Mouse (Mus musculus) midbrain, embryonic 12.5 days (tissue): ENCODE measurements around the gene Klhl29. TPM values are rescaled to one million over a fixed set of nuclear protein-coding genes. Genes with fewer than 3 reads are reported as not detected.

Source experiments
- ATAC-seq: fragments of 200-750 bp; cut with Nextera tagmentation; 2 replicates; pipeline ENCODE4 v1.8.0; 2017; ENCODE audit warnings: low read depth, moderate TSS enrichment, moderate library complexity; ENCODE audit not compliant: low FRiP score
- H3K27ac ChIP-seq: fragments of 300-500 bp; sonication (generic); replicated peaks from 2 replicates; pipeline ENCODE4 v1.5.1; 2016; ENCODE audit warnings: mild to moderate bottlenecking
- H3K27me3 ChIP-seq: fragments of 300-500 bp; sonication (generic); 2 replicates; pipeline ENCODE4 v1.6.1; 2016; ENCODE audit warnings: mild to moderate bottlenecking
- H3K36me3 ChIP-seq: fragments of 300-500 bp; sonication (generic); 2 replicates; pipeline ENCODE4 v1.6.1; 2016
- H3K4me1 ChIP-seq: fragments of 300-500 bp; sonication (generic); 2 replicates; pipeline ENCODE4 v1.6.1; 2016
- H3K4me2 ChIP-seq: fragments of 300-500 bp; sonication (generic); replicated peaks from 2 replicates; pipeline ENCODE4 v1.6.1; 2016; ENCODE audit warnings: mild to moderate bottlenecking, moderate library complexity
- H3K4me3 ChIP-seq: fragments of 300-500 bp; sonication (generic); 2 replicates; pipeline ENCODE4 v1.5.1; 2016; ENCODE audit warnings: mild to moderate bottlenecking
- H3K9ac ChIP-seq: fragments of 300-500 bp; sonication (generic); replicated peaks from 2 replicates; pipeline ENCODE4 v1.6.1; 2016; ENCODE audit warnings: mild to moderate bottlenecking, moderate library complexity
- H3K9me3 ChIP-seq: fragments of 300-500 bp; sonication (generic); 2 replicates; pipeline ENCODE4 v1.6.1; 2016; ENCODE audit warnings: mild to moderate bottlenecking
- WGBS: fragments of 180-500 bp; shearing (Covaris S2); methylation state at CpG from one replicate; pipeline ENCODE4 v1.1.7; 2016; 5-methylcytosine and 5-hydroxymethylcytosine counted together
- polyA plus RNA-seq: library from polyadenylated mRNA; unstranded; fragments of >200 nt; fragmentation: Nextera tagmentation; extraction: Ambion mirVana; gene quantifications from 2 replicates; pipeline ENCODE4 v1.2.1, GENCODE M21; 2016

Klhl29 gene
- polyA plus RNA-seq, result 3.3 and 4.1 TPM in 2 replicates

DNA sequence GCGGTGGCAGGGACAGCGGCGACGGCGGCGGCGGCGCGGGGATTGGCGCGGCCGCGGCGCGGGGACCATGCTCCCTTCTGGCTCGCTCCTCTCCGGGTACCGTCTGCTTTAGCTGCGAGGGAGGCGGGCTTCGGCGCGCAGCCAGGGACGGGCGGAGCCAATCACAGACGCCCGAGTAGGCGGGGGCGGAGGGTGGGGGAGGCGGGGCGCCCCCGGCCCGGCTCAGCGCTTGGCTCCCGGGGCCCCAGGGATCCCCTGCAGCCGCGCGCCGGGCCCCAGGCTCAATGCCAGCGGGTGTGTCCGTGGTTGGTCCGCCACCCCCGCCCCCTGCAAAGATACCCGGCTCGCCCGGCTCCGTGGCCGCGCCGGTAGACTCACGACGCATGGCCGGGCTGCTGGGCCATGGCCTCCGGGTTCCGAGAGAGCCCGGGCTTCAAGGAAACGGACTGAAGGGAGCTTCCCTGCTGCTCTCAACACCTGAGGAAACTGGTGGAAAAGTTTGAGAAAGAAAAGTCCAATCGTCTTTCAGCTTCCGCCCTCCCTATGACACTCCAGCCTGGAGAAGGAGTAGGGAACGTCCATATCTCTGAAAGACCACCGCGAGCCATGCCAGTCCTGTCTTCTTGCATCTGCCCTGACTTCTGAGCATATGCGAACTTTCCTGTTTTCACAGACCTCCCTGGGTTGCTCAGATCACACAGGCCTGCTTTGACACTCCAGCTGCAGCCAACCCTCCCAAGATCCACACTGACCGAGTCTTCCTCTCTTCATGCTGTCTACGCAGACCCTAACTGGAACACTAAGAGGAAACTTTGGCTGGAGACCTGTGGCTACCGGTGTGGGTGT lies at the start of gene Klhl29:
Klhl29 (minus strand) TSS at position 67 of the 846 bp plus-strand sequence.
- ATAC-seq, result peak; percentile 96
- H3K36me3 ChIP-seq, result no peaks in the 10 kb centered on the region
- WGBS, result under 1% methylated on average over 58 of the region's 66 CpGs

DNA sequence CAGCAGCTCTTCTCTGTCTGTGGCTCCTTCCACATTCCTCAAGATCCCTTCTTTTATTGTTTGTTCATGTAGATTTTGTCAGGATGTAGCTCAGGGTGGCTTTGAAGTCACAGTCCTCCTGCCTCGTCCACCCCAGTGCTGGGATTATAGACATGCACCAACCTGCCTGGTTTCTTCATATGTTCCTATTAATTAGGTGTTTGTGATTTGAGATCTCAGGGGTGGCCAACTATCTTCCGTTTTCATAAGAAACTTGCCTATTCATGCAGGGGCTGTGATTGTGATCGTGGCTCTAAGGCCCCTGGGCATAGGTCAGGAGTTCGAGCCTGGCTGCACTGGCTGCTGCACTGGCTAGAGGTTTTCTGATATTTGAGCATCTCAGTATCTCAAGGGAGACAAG lies 49.8 kb upstream of the Klhl29 start:
- Histone ChIP-seq H3K9me3 (no peaks in the 10 kb centered on the region), H3K36me3 (no peaks in the 10 kb centered on the region), H3K4me2 (no peak overlapping the region), H3K27me3 (no peaks in the 10 kb centered on the region), H3K4me3 (no peak overlapping the region), H3K4me1 (no peaks in the 10 kb centered on the region), H3K27ac (no peak overlapping the region), H3K9ac (no peak overlapping the region)
- no peak for ATAC-seq
- 70% methylated on average over 4 of the region's 4 CpGs for WGBS

More for the DNA sequence above, at the start of gene Klhl29:
- Histone ChIP-seq H3K27ac (peak within 1 kb of the TSS; percentile 92), H3K27me3 (peaks cover 32% of the 10 kb centered on the region), H3K4me3 (peak within 1 kb of the TSS; percentile 59), H3K9me3 (no peaks in the 10 kb centered on the region), H3K4me2 (peak within 1 kb of the TSS; percentile 97), H3K4me1 (peaks cover 29% of the 10 kb centered on the region), H3K9ac (peak within 1 kb of the TSS; percentile 85)

DNA sequence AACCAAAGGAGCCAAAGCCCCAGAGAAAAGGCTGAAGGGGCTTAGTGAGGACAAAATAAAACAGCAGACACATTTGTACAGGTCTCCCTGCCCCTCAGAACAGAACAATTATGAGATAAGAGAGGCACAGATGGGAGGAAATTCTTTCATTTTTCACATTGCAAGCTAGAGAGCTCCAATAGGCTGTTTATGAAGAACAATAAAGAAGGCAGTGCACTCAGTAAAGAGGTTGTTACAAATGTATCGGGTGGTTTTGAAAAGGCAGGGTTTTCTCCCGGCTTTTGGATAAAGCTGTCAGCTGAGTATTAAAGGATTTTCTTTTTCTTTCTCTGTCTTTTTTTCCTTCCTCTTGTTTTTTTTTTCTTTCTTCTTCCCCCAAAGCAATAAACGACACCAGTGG lies 40.3 kb upstream of the Klhl29 start:
- 0 out of 2 replicates have a peak, but pooled peaks cover 4% of the 10 kb centered on the region for H3K27me3 ChIP-seq
- ATAC-seq, result no peak
- no peaks in the 10 kb centered on the region for H3K9me3 ChIP-seq
- no peak overlapping the region for H3K9ac ChIP-seq
- WGBS, result 12% methylated on average over 3 of the region's 3 CpGs
- H3K4me3 ChIP-seq, result no peak overlapping the region
- H3K36me3 ChIP-seq, result no peaks in the 10 kb centered on the region
- H3K27ac ChIP-seq, result no peak overlapping the region
- peaks cover 5% of the 10 kb centered on the region for H3K4me1 ChIP-seq
- no peak overlapping the region for H3K4me2 ChIP-seq

DNA sequence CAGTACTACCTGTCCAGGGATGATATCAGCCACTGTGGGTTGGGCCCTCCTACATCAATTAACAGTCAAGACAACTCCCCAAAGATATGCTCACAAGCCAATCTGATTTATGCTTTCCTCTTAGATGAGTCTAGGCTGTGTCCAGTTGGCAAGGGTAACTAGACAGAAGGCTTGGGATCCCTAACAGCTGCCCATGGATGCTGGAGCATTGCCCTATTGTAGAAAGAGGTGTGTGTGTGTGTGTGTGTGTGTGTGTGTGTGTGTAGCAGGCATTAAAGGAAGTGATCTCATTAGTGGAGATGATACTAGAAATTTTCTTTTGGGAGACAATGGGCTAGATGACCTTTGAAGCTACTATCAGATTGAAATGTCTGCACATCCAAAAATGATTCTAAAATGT lies 38.5 kb upstream of the Klhl29 start:
- Histone ChIP-seq H3K36me3 (no peaks in the 10 kb centered on the region), H3K9me3 (no peaks in the 10 kb centered on the region), H3K27me3 (0 out of 2 replicates have a peak, but pooled peaks cover 4% of the 10 kb centered on the region), H3K27ac (no peak overlapping the region), H3K4me1 (peaks cover 8% of the 10 kb centered on the region), H3K4me2 (no peak overlapping the region), H3K9ac (no peak overlapping the region), H3K4me3 (no peak overlapping the region)
- no peak for ATAC-seq

- H3K4me2 ChIP-seq, result no peak overlapping the region
- no peak overlapping the region for H3K27ac ChIP-seq
- 0 out of 2 replicates have a peak, but pooled peaks cover 4% of the 10 kb centered on the region for H3K27me3 ChIP-seq
- H3K9me3 ChIP-seq, result no peaks in the 10 kb centered on the region
- no peaks in the 10 kb centered on the region for H3K36me3 ChIP-seq
- WGBS, result 83% methylated on average over 13 of the region's 13 CpGs
- H3K4me3 ChIP-seq, result no peak overlapping the region
- H3K9ac ChIP-seq, result no peak overlapping the region
- no peak for ATAC-seq
- peaks cover 8% of the 10 kb centered on the region for H3K4me1 ChIP-seq
Observed at GRCm38 (mm10) chr12:5411761-5412537, 36.5 kb upstream of the Klhl29 start.

- Histone ChIP-seq H3K27ac (no peak overlapping the region), H3K4me2 (no peak overlapping the region), H3K9ac (no peak overlapping the region), H3K36me3 (no peaks in the 10 kb centered on the region), H3K4me3 (no peak overlapping the region), H3K9me3 (no peaks in the 10 kb centered on the region), H3K4me1 (peaks cover 5% of the 10 kb centered on the region), H3K27me3 (0 out of 2 replicates have a peak, but pooled peaks cover 4% of the 10 kb centered on the region)
- 77% methylated on average over 4 of the region's 4 CpGs for whole genome bisulfite sequencing
- no peak for ATAC-seq
Observed at GRCm38 (mm10) chr12:5411346-5411745, 35.9 kb upstream of the Klhl29 start.

DNA sequence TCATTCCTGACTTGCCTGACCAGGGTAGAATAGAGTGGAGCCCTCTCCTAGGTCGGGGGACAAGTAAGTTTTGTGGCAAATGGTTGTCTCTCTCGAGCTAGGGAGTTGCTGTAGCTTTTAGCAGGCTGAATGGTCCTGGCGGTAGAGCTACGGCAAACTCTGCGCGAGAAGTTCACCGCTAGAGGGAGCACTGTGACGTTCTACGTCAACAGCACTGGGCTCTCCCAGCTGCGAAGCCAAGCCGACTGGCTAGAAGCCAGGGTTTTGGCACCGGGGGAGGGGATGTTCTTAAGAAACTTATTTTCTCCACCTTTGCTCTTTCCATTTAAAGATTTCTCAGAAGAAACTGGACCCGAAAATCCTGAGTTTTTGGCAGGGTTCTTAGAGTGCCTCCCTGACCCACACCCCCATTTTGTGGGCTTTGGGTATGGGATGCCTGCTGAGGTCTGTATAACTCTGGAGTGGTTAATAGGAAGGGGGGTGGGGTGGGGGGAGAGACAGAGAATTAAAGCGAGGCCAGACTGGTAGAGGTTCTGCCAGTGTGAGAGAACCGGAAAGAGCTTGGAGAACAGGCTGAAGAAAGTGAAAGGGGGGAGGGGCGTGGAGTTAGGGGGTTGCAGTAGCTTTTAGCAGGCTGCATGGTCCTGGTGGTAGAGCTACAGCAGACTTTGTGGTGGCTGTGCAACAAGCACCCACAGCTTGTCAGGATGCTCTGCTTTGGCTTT lies 35.1 kb upstream of the Klhl29 start:
- 6% methylated on average over 16 of the region's 16 CpGs for WGBS
- peak; percentile 92 for ATAC-seq
- Histone ChIP-seq H3K27ac (no peak overlapping the region), H3K36me3 (no peaks in the 10 kb centered on the region), H3K4me2 (peak overlapping the region; percentile 37), H3K4me3 (no peak overlapping the region), H3K27me3 (0 out of 2 replicates have a peak, but pooled peaks cover 4% of the 10 kb centered on the region), H3K9me3 (no peaks in the 10 kb centered on the region), H3K4me1 (peaks cover 5% of the 10 kb centered on the region), H3K9ac (no peak overlapping the region)

GRCm38 (mm10) chr12:5407175-5407574 lies 31.7 kb upstream of the Klhl29 start:
- no peak for ATAC-seq
- H3K9me3 ChIP-seq, result no peaks in the 10 kb centered on the region
- no peak overlapping the region for H3K9ac ChIP-seq
- no peak overlapping the region for H3K4me3 ChIP-seq
- peaks cover 5% of the 10 kb centered on the region; the same call in 1 of the 2 replicates for H3K4me1 ChIP-seq
- H3K4me2 ChIP-seq, result no peak overlapping the region
- H3K27me3 ChIP-seq, result 0 out of 2 replicates have a peak, but pooled peaks cover 4% of the 10 kb centered on the region
- no peak overlapping the region for H3K27ac ChIP-seq
- H3K36me3 ChIP-seq, result no peaks in the 10 kb centered on the region
- WGBS, result 76% methylated on average over 8 of the region's 8 CpGs

- H3K9ac ChIP-seq, result no peak overlapping the region
- H3K4me1 ChIP-seq, result no peaks in the 10 kb centered on the region
- no peaks in the 10 kb centered on the region for H3K36me3 ChIP-seq
- H3K27me3 ChIP-seq, result peaks cover 5% of the 10 kb centered on the region; the same call in 1 of the 2 replicates
- no peaks in the 10 kb centered on the region for H3K9me3 ChIP-seq
- no peak overlapping the region for H3K4me2 ChIP-seq
- no peak for ATAC-seq
- 68% methylated on average over 5 of the region's 5 CpGs for WGBS
- no peak overlapping the region for H3K27ac ChIP-seq
- no peak overlapping the region for H3K4me3 ChIP-seq
Observed at GRCm38 (mm10) chr12:5397423-5397822, 21.9 kb upstream of the Klhl29 start.

GRCm38 (mm10) chr12:5395188-5395587 lies 19.7 kb upstream of the Klhl29 start:
- ATAC-seq, result no peak
- Histone ChIP-seq H3K36me3 (no peaks in the 10 kb centered on the region), H3K4me2 (no peak overlapping the region), H3K9ac (no peak overlapping the region), H3K9me3 (no peaks in the 10 kb centered on the region), H3K4me1 (no peaks in the 10 kb centered on the region), H3K4me3 (no peak overlapping the region), H3K27me3 (peaks cover 5% of the 10 kb centered on the region; the same call in 1 of the 2 replicates), H3K27ac (no peak overlapping the region)
- WGBS, result 81% methylated on average over 3 of the region's 3 CpGs

DNA sequence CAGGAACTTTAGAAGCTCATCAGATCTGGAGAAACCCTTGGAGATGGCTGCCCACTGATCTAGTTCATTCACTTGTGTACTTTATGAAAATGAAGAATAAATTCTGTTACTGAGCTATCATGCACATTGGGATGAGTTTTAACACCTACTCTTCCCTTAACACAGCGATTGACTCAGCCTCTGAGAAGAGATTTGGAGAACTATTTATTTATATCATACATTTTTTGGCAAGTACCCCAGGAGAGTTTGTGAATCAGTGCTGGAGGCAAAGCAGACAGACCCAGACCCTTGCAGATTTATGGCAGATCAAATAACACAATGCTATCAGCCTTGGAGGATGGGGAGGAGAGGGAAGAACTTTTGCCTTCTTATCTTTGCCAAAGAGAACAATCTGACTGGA lies 11.6 kb upstream of the Klhl29 start:
- H3K36me3 ChIP-seq, result no peaks in the 10 kb centered on the region
- no peak overlapping the region for H3K4me2 ChIP-seq
- no peaks in the 10 kb centered on the region for H3K9me3 ChIP-seq
- no peaks in the 10 kb centered on the region for H3K4me1 ChIP-seq
- WGBS, result 88% methylated on average over 1 of the region's 1 CpGs
- ATAC-seq, result no peak
- H3K4me3 ChIP-seq, result no peak overlapping the region
- no peak overlapping the region for H3K27ac ChIP-seq
- H3K9ac ChIP-seq, result no peak overlapping the region
- H3K27me3 ChIP-seq, result no peaks in the 10 kb centered on the region
